Mouse (Mus musculus) ovary, postnatal 14 days (tissue): ENCODE measurements at regions not wholly inside any gene's neighbourhood (a gene's known extent, or its start where the extent isn't known, plus 50 kb on each side); places are given as distances from the start of the nearest gene placed in this dataset.
"Not testable (repeated sequence)": the region's sequence is repeated elsewhere in the genome, so short reads cannot be mapped to it uniquely, and the experiment has no call there.

Source experiments
- DNase-seq: peaks from one replicate; pipeline ENCODE4 v3.0.0; 2022; ENCODE audit warnings: low spot score

GRCm38 (mm10) chr2:10658317-10658716, 288.0 kb downstream of the Sfmbt2 start:
- DNase-seq = no peak

DNA sequence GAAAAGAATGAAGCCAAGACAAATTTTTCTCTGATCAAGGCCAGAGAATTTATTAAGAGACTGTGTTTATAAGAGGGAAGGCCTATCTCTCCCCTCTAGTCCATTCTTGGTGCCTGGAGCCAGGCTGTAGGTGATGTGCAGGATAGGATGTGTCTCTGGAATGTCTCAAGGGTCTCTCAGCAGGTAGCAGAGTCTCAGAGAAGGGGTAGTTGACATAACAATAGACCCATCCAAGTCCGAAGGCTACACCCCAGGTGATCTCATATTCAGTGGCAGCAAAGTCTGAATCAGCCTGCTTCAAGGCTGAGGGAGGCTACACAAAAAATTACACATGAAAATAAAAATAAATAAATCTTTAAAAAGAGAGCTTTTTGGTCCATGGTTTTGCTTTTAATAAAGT, 297.6 kb downstream of the Sfmbt2 start:
- DNase-seq = not testable (repeated sequence)

DNA sequence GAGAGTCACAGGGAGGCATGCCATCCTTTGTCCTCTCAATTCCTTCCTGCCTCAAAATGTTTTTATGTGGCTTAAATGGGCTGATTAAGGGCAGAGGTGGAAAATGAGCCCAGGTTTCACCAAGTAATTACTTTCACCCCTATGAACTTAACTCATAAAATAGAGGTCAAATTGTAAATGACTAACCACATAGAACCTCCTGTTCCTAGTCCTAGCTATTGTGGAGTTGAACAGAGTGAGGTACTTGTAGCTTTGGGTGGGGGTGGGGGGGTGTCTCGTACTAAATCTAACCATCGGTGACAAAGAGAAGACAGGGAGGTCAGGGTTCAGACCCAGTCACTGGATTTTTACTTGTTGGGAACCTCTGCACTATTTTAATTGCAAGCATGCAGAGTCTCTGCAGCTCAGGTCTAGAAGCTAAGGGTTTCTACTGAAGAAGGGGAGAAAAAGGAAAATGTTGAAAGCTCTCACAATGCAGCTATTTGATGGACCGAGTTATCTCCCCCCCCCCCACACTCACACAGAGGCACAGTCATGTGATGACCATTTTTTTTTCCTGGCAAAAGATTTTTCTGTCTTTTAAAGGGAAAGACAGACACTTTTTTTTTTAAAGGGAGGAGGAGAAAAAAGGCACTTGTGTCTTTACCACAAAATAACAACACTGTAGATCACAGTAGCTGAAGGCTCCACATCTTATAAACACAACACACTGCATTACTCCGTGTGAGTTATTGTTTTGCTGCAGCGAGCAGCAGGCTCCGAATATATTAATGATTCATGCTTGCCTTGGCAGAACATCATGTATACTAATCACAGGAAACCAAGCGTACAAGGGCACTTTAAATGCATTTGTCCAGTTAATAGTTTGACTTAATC, 300.4 kb downstream of the Sfmbt2 start:
- DNase-seq = no peak

DNA sequence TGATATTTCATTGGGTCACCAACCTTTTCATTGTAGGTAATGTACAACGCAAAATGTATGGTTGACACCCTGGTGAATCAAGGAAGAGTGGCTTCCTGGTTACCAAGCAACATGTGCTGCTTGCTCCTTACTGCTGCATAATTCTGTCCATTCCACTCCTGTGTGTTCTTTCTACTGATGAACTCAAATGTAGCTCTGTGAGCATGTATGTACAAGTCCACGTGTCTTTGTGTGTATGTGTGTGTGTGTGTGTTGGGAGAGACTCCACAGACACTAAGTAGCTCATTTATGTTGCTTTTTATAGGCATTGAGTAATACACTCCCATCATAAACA, 301.0 kb downstream of the Sfmbt2 start:
- no peak for DNase-seq

- DNase-seq = no peak
Observed at GRCm38 (mm10) chr2:10672196-10672595, 301.9 kb downstream of the Sfmbt2 start.

- no peak for DNase-seq
Observed at GRCm38 (mm10) chr2:10674738-10675349, 304.5 kb downstream of the Sfmbt2 start.

GRCm38 (mm10) chr2:10701459-10701858, 331.1 kb downstream of the Sfmbt2 start:
- DNase-seq = no peak

DNA sequence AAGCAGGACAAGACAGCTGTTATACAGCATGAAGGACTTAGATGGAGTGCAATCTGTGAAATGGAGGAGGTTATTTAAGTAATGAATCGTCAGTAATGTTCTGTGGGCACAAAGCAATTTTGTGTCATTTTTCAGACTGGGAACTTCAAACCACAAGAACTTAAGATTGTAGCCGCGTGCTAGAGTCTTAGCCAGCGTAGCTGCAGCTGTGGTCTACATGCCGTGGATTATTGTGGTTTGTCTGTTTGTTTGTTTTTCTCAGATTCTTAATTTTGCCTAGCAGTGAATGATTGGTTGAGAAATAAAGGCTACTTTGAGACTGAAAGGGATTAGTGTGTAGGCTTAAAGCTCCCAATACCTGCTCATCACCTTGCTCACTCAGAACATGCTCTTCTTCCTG, 348.1 kb downstream of the Sfmbt2 start:
- DNase-seq = no peak

DNA sequence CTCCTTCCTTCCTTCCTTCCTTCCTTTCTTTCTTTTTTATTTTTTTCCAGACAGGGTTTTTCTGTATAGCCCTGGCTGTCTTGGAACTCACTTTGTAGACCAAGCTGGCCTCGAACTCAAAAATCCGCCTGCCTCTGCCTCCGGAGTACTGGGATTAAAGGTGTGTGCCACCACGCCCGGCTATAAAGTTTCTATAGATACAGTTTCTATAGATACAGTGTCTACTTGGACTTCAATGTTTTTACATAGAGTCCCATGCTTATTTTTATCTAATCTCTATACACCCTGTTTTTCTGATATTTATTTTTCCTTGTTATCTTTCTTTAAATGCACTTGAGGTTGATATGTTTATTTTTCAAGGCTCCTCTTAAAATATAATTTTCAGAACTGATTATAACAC, 364.0 kb downstream of the Sfmbt2 start:
- DNase-seq = not testable (repeated sequence)

- no peak for DNase-seq
Observed at GRCm38 (mm10) chr2:10736696-10737457, 366.6 kb downstream of the Sfmbt2 start.

DNA sequence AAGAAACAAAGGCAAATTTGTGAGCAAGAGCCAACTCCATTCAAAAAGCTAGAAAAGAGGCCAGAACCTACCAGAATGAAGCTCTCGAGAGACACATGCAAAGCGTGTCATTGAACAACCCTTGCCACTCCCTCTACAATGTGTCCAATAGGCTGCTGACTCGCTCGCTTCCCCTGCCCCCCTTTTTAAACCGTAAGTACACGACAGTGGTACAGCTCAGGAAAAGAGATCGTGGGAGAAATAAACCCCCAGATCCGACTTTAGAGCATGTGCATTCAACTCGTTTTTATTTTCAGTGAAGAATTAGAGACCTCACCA, 367.1 kb downstream of the Sfmbt2 start:
- no peak for DNase-seq

DNA sequence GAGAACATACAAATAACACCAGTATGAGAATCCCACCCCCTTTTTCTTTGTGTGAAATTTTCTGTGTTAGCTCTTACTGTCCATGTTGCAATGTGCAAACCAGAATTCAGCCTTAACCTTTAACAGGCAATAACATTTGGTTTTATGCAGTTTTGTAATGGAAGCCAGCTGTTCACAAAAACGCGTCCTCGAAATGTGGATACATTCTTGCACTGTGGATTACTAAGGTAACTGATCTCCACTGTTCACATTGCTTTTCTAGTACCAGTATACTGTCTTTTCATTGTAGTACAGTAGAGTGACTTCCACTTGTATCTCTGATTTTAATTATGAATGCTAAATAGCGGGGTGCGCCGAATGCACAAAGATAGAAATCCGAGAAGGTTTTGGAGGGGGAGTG, 374.8 kb downstream of the Sfmbt2 start:
- DNase-seq = no peak

DNA sequence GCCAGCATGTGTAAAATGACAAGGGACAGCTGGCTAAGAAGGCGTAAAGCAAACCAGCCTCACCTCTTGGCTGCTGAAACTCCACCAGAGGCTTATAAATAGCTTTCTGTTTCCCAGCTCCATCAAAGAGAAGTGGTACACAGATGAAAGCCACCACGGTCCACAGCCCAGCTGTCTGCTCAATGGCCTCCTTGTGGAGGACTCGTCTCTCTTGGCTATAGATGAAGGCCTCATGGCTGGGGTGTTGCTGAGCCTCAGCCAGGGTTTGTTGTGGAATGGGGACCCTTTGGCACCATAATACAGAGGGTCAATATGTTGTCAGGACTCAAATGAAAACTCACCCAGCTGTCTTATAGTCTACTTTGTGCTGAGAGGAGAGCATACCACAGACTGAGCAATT, 385.1 kb downstream of the Sfmbt2 start:
- DNase-seq = no peak

DNA sequence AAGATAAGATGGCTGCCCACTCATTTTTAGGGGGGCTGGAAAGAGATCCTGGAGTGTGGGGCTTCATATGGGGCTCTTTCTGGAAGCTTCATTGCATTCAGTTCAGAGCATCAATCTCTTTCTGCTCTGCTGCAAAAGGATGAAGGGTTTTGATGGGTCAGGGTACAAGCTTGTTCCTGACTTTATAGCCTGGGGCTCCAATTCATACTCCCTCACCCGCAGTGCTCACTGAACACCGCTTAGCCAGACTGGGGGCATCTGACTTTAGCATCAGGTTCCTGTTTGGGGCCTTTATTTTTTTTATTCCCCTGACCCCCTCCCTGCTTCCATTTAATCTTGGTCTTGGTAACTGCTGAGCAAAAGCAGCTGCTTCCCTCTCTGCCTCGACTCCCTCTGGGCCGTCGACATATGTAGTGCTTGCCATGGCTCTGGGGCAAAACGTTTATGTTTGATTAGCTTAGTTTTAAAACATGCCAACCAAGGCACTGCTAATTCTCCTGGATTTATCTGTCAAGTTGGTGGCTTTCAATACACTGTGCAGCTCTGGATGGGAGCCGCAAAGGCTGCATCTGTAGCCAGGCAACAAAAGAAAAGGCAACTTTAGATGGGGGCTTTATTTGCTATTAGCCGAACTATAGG, 387.0 kb downstream of the Sfmbt2 start:
- no peak for DNase-seq

GRCm38 (mm10) chr2:10757886-10758285, 387.6 kb downstream of the Sfmbt2 start:
- DNase-seq = no peak

DNA sequence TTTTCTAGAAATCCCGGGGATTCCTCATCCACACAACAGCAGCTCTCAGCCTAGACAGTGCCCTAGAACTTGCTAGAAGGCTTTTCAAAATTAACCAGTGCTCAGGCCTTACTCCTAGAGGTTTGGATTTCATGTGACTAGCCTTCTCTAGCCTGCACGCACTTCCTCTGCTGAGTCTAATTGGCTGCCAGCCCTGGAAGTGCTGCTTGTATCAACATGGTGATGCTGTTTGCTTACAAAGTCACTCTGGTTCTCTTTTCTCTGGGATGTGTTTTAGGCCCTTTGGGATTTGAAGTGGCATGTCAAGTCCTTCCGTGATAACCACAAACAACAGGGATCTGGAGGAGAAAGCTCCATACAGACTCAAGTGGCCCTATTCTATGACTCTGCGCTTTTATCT, 391.9 kb downstream of the Sfmbt2 start:
- no peak for DNase-seq

GRCm38 (mm10) chr2:10783071-10783470, 388.8 kb upstream of the Prkcq start:
- no peak for DNase-seq

- no peak for DNase-seq
Observed at GRCm38 (mm10) chr2:10783594-10783993, 388.3 kb upstream of the Prkcq start.

GRCm38 (mm10) chr2:10784266-10784665, 387.6 kb upstream of the Prkcq start:
- DNase-seq = no peak

DNA sequence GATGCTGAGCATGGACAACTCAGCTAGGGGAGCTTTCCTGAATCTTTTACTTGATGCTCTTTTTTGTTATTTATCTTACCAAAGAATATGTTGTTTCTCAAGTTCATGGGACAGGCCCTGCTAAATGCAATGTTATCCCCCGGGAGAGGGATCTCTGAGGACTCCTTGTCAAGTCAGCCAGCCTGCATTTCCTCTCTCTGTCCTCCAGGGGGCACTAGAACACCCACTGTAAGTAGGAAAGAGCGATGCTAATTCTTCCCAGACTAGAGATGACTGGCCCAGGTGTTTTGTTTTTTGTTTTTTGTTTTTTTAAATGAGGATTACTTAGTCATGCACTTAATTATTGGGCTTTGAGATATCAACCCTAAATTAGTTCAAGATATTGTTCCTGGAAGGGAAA, 386.8 kb upstream of the Prkcq start:
- peak; percentile 31 for DNase-seq

- DNase-seq = peak; percentile 33
Observed at GRCm38 (mm10) chr2:10788509-10788908, 383.4 kb upstream of the Prkcq start.

DNA sequence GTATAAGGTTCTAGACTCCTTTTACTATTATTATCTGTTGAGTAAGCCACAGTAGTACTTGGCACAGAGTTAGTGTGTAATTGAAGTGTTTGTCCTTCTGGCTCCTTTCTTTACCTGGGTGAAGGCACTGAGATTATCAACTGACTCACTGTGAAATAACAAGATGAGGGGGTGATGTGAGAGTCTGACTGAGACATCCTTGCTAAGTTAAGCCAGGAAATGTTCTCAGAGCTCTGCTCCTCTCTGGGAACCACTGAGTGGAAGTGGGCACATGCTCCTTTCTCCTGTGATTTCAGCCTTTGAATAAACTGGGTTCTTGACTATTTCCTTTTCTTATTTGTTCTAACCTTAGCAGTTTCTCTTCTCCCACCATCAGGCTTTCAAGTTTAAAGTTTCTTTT, 380.7 kb upstream of the Prkcq start:
- DNase-seq = no peak

- no peak for DNase-seq
Observed at GRCm38 (mm10) chr2:10816374-10816773, 355.5 kb upstream of the Prkcq start.
